Mouse (Mus musculus): ENCODE data around the gene Olfr259. TPM values are rescaled to one million over a fixed set of nuclear protein-coding genes. Genes with fewer than 3 reads are reported as not detected.

The Olfr259 gene
- total RNA-seq (2012; rRNA removed) = not detected in 2 replicates
- polyA plus RNA-seq (2012; ENCODE audit: insufficient read depth in 1 of 2, insufficient read length in 2 of 2, low read depth in 1 of 2, low replicate concordance in 2 of 2, missing spikeins in 1 of 2) = not detected

GRCm38 (mm10) chr2:87114467-87114866 is at the start of gene Olfr259:
Gene Olfr259 (minus strand): TSS chr2:87114567.
- no peaks in the 10 kb centered on the region for H3K4me1 ChIP-seq (ENCODE audit: control insufficient read depth in 1 of 2, insufficient read depth in 2 of 2, low read length in 2 of 2)
- TF ChIP-seq ELF1 (IDR thresholded peaks at IDR 0.05; ENCODE audit: low read depth, low read length) (no peak), TAL1 (IDR thresholded peaks at IDR 0.05; ENCODE audit: low read length) (no peak), MAX (IDR thresholded peaks at IDR 0.05; ENCODE audit: low read length) (no peak), ZMIZ1 (IDR thresholded peaks at IDR 0.05; ENCODE audit: low read depth, low read length) (no peak), RCOR1 (IDR thresholded peaks at IDR 0.05; ENCODE audit: low read depth, low read length) (no peak), GATA1 (IDR thresholded peaks at IDR 0.05; ENCODE audit: low read depth, low read length) (no peak), MXI1 (IDR thresholded peaks at IDR 0.05; ENCODE audit: low read depth, low read length) (no peak), TCF12 (IDR thresholded peaks at IDR 0.05; ENCODE audit: low read depth, low read length) (no peak), E2F4 (IDR thresholded peaks at IDR 0.05; ENCODE audit: borderline replicate concordance, low read depth, low read length) (no peak), MAZ (IDR thresholded peaks at IDR 0.05; ENCODE audit: low read depth, low read length) (no peak), SMC3 (IDR thresholded peaks at IDR 0.05; ENCODE audit: low read depth, low read length) (no peak), GABPA (IDR thresholded peaks at IDR 0.05; ENCODE audit: low read depth, low read length) (no peak), USF1 (IDR thresholded peaks at IDR 0.05; ENCODE audit: low read depth, low read length) (no peak), POLR2A (IDR thresholded peaks at IDR 0.05; ENCODE audit: control insufficient read depth in 1 of 2, insufficient read depth in 1 of 2, low read depth in 1 of 2, low read length in 2 of 2, poor library complexity in 1 of 2) (no peak), USF2 (IDR thresholded peaks at IDR 0.05; ENCODE audit: borderline replicate concordance in 1 of 2, insufficient read depth in 1 of 2, low read depth in 1 of 2, low read length in 2 of 2) (no peak), CHD1 (IDR thresholded peaks at IDR 0.05; ENCODE audit: low read depth, low read length) (no peak), CHD2 (IDR thresholded peaks at IDR 0.05; ENCODE audit: low read length) (no peak)
- no peaks in the 10 kb centered on the region for H3K79me2 ChIP-seq (ENCODE audit: control insufficient read depth, insufficient read depth, low read length, poor library complexity)
- no peak for DNase-seq (ENCODE audit: low read depth, low spot score)
- no peak within 1 kb of the TSS for H3K27ac ChIP-seq (ENCODE audit: control insufficient read depth, low read depth, low read length)
- H3K9ac ChIP-seq (ENCODE audit: control insufficient read depth, low read depth, low read length, poor library complexity, severe bottlenecking) = no peak within 1 kb of the TSS
- H3K27me3 ChIP-seq (ENCODE audit: control insufficient read depth in 1 of 2, insufficient read depth in 2 of 2, low read length in 2 of 2) = no peaks in the 10 kb centered on the region
- H3K9me3 ChIP-seq (replicated peaks; ENCODE audit: insufficient read depth, low read length) = no peaks in the 10 kb centered on the region
- H3K4me3 ChIP-seq (ENCODE audit: control insufficient read depth in 1 of 2, insufficient read depth in 1 of 2, low read depth in 2 of 2, low read length in 2 of 2) = no peak within 1 kb of the TSS
- H3K36me3 ChIP-seq (ENCODE audit: control insufficient read depth in 1 of 2, insufficient read depth in 2 of 2, low read length in 2 of 2) = no peaks in the 10 kb centered on the region

GRCm38 (mm10) chr2:87152524-87152923 is 38.2 kb upstream of the Olfr259 start, which contains the start of gene Olfr1111:
Gene Olfr1111 (minus strand): TSS chr2:87152624.
- TF ChIP-seq TCF12 (IDR thresholded peaks at IDR 0.05; ENCODE audit: low read depth, low read length) = no peak
- no peak for TF ChIP-seq SMC3 (IDR thresholded peaks at IDR 0.05; ENCODE audit: low read depth, low read length)
- no peaks in the 10 kb centered on the region for H3K79me2 ChIP-seq (ENCODE audit: control insufficient read depth, insufficient read depth, low read length, poor library complexity)
- no peaks in the 10 kb centered on the region for H3K4me1 ChIP-seq (ENCODE audit: control insufficient read depth in 1 of 2, insufficient read depth in 2 of 2, low read length in 2 of 2)
- no peak for DNase-seq (ENCODE audit: low read depth, low spot score)
- H3K27me3 ChIP-seq (ENCODE audit: control insufficient read depth in 1 of 2, insufficient read depth in 2 of 2, low read length in 2 of 2) = no peaks in the 10 kb centered on the region
- no peak within 1 kb of the TSS for H3K27ac ChIP-seq (ENCODE audit: control insufficient read depth, low read depth, low read length)
- H3K9ac ChIP-seq (ENCODE audit: control insufficient read depth, low read depth, low read length, poor library complexity, severe bottlenecking) = no peak within 1 kb of the TSS
- H3K9me3 ChIP-seq (replicated peaks; ENCODE audit: insufficient read depth, low read length) = no peaks in the 10 kb centered on the region
- no peak within 1 kb of the TSS for H3K4me3 ChIP-seq (ENCODE audit: control insufficient read depth in 1 of 2, insufficient read depth in 1 of 2, low read depth in 2 of 2, low read length in 2 of 2)
- no peaks in the 10 kb centered on the region for H3K36me3 ChIP-seq (ENCODE audit: control insufficient read depth in 1 of 2, insufficient read depth in 2 of 2, low read length in 2 of 2)

Measured in MEL (cell line).